Mouse (Mus musculus): ENCODE data around the gene B3gnt9.

DNA sequence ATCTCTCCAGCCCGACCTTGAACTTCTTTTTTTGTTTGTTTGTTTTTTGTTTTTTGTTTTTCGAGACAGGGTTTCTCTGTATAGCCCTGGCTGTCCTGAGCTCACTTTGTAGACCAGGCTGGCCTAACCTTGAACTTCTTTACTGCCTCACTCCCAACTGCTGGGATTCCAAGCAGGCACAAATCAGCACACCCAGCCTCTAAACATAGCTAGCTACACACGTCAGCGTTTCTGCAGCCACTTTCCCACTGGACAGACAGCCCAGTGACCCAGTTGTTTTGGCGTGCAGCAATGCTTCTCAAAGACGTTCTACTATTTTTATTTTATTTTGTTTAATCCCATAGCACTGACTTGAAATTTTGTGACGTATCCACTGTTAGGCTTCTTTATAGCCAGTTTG, 31.1 kb downstream of the B3gnt9 start:
- no peak for TF ChIP-seq CTCF (IDR thresholded peaks at IDR 0.05; ENCODE audit: low read depth)
- TF ChIP-seq EP300 (IDR thresholded peaks at IDR 0.05; ENCODE audit: low read depth) = no peak
